Mouse (Mus musculus) gastrocnemius, postnatal 10 days (tissue): Measurements from ENCODE around the gene Impdh1. TPM values are rescaled to one million over a fixed set of nuclear protein-coding genes. Genes with fewer than 3 reads are reported as not detected.
"Not testable (repeated sequence)": the region's sequence is repeated elsewhere in the genome, so short reads cannot be mapped to it uniquely, and the experiment has no call there.

Experiments
- DNase-seq: peaks from one replicate; pipeline ENCODE4 v3.0.0; 2021; ENCODE audit warnings: mixed read lengths
- long read RNA-seq, 2 experiments: library from polyadenylated mRNA; stranded (forward); transcript quantifications; one replicate each; pipeline ENCODE4 v2.0.0; 2021
- total RNA-seq, 2 experiments: library from RNA; stranded (reverse); gene quantifications; 2 replicates each; pipeline ENCODE4 v1.2.3; 2021

The Impdh1 gene
- 10 to 100 TPM; 23.4 to 24.7 TPM for total RNA-seq
- long read RNA-seq, experiment 1, transcript Impdh1-201 (14 exons, 2,437 nt): major isoform, 29 of 45 reads
- long read RNA-seq, experiment 1, transcript Impdh1-207 (15 exons, 2,580 nt): minor isoform, 6 of 45 reads
- long read RNA-seq, experiment 1, partial matches to known transcripts: 0 of 45 reads
- long read RNA-seq, experiment 1, other reads (novel, unspliced or antisense): 5 of 45 reads
- long read RNA-seq, experiment 2, transcript Impdh1-201 (14 exons, 2,437 nt): major isoform, 28 of 45 reads
- long read RNA-seq, experiment 2, transcript Impdh1-202 (15 exons, 2,600 nt): minor isoform, 7 of 45 reads
- long read RNA-seq, experiment 2, partial matches to known transcripts: 2 of 45 reads
- long read RNA-seq, experiment 2, other reads (novel, unspliced or antisense): 4 of 45 reads

- DNase-seq: peak; percentile 76
Measured at GRCm38 (mm10) chr6:29215881-29216501, at the start of gene Impdh1. Gene Impdh1 (minus strand): TSS chr6:29216364.

GRCm38 (mm10) chr6:29264456-29264781, 48.3 kb upstream of the Impdh1 start:
- no peak for DNase-seq

- peak; percentile 59 for DNase-seq
Measured at GRCm38 (mm10) chr6:29263650-29264455, 47.7 kb upstream of the Impdh1 start.

GRCm38 (mm10) chr6:29261831-29262230, 45.7 kb upstream of the Impdh1 start:
- DNase-seq: no peak

GRCm38 (mm10) chr6:29259418-29259817, 43.3 kb upstream of the Impdh1 start:
- no peak for DNase-seq

GRCm38 (mm10) chr6:29247072-29247471, 30.9 kb upstream of the Impdh1 start:
- no peak for DNase-seq

GRCm38 (mm10) chr6:29246585-29246984, 30.4 kb upstream of the Impdh1 start:
- DNase-seq: no peak

GRCm38 (mm10) chr6:29246183-29246582, 30.0 kb upstream of the Impdh1 start:
- DNase-seq: no peak

- no peak for DNase-seq
Measured at GRCm38 (mm10) chr6:29245272-29246120, 29.3 kb upstream of the Impdh1 start.

GRCm38 (mm10) chr6:29242265-29242664, 26.1 kb upstream of the Impdh1 start:
- no peak for DNase-seq

GRCm38 (mm10) chr6:29241697-29242096, 25.5 kb upstream of the Impdh1 start:
- no peak for DNase-seq

GRCm38 (mm10) chr6:29240806-29241205, 24.6 kb upstream of the Impdh1 start:
- peak; percentile 41 for DNase-seq

- no peak for DNase-seq
Measured at GRCm38 (mm10) chr6:29234272-29234671, 18.1 kb upstream of the Impdh1 start.

GRCm38 (mm10) chr6:29233710-29234109, 17.5 kb upstream of the Impdh1 start:
- DNase-seq: no peak

- DNase-seq: no peak
Measured at GRCm38 (mm10) chr6:29232321-29232720, 16.2 kb upstream of the Impdh1 start.

- DNase-seq: no peak
Measured at GRCm38 (mm10) chr6:29231799-29232198, 15.6 kb upstream of the Impdh1 start.

GRCm38 (mm10) chr6:29230386-29230785, 14.2 kb upstream of the Impdh1 start:
- no peak for DNase-seq

GRCm38 (mm10) chr6:29229265-29229913, 13.2 kb upstream of the Impdh1 start:
- DNase-seq: no peak

GRCm38 (mm10) chr6:29217717-29218116, 1.6 kb upstream of the Impdh1 start:
- not testable (repeated sequence) for DNase-seq

GRCm38 (mm10) chr6:29215181-29215580, 983 bp downstream of the Impdh1 start:
- no peak for DNase-seq

GRCm38 (mm10) chr6:29214776-29215175, 1.4 kb downstream of the Impdh1 start:
- no peak for DNase-seq

GRCm38 (mm10) chr6:29214245-29214644, 1.9 kb downstream of the Impdh1 start:
- DNase-seq: no peak
